Mouse (Mus musculus): ENCODE measurements around the gene Hpca. TPM values are rescaled to one million over a fixed set of nuclear protein-coding genes. Genes with fewer than 3 reads are reported as not detected.

Hpca gene
- total RNA-seq, 2 experiments from 2014 or later: 0.18 TPM; not detected in 1

Other genes with a start within 250 kb of the Hpca start
- 1 to 10 TPM; 1.1 to 1.3 TPM for gene Trim62, start 238.5 kb downstream of the Hpca start, total RNA-seq (2021)
- gene Azin2, start 159.6 kb downstream of the Hpca start, total RNA-seq (2021): 1 to 10 TPM; 2.3 to 3.5 TPM
- 10 to 100 TPM; 75.7 to 78.3 TPM for gene Ak2, start 130.1 kb downstream of the Hpca start, total RNA-seq (2021)
- gene Rnf19b, start 63.8 kb downstream of the Hpca start, total RNA-seq (2021): 10 to 100 TPM; 27.3 to 28.2 TPM
- gene Tmem54, start 16.5 kb downstream of the Hpca start, total RNA-seq (2021): not detected
- 100 to 1,000 TPM; 312 to 343 TPM for gene Fndc5, start 15.0 kb upstream of the Hpca start, total RNA-seq (2021)
- gene S100pbp, start 67.7 kb upstream of the Hpca start, total RNA-seq (2021): 1 to 10 TPM; 8.4 to 9.2 TPM
- 10 to 100 TPM; 25.6 to 33.4 TPM for gene Yars, start 67.7 kb upstream of the Hpca start, total RNA-seq (2021)
- 1 to 10 TPM; 2.6 to 3.0 TPM for gene C77080, start 139.4 kb upstream of the Hpca start, total RNA-seq (2021)
- gene Sync, start 165.6 kb upstream of the Hpca start, total RNA-seq (2021): 10 to 100 TPM; 18.9 to 24.9 TPM
- 10 to 100 TPM; 74.1 to 78.0 TPM for gene Rbbp4, start 213.3 kb upstream of the Hpca start, total RNA-seq (2021)
- 10 to 100 TPM; 22.4 to 30.2 TPM for gene Zbtb8os, start 213.7 kb upstream of the Hpca start, total RNA-seq (2021)

All from heart, adult 18-20 months (tissue).